Mouse (Mus musculus) hindbrain, postnatal 0 days (tissue): Measurements from ENCODE around the gene Slc35g3. TPM values are rescaled to one million over a fixed set of nuclear protein-coding genes. Genes with fewer than 3 reads are reported as not detected.
A peak's percentile ranks its signal among the peaks of the same experiment; 100 is the strongest.
"Not testable (repeated sequence)": the region's sequence is repeated elsewhere in the genome, so short reads cannot be mapped to it uniquely, and the experiment has no call there.

Experiments used
- ATAC-seq: fragments of 200-750 bp; cut with Nextera tagmentation; 2 replicates; pipeline ENCODE4 v1.8.0; 2017; ENCODE audit warnings: mild to moderate bottlenecking, moderate TSS enrichment, moderate library complexity
- DNase-seq: peaks from one replicate; pipeline ENCODE4 v3.0.0-alpha.2; 2015; ENCODE audit warnings: low spot score
- H3K27ac ChIP-seq: fragments of 300-500 bp; sonication (generic); 2 replicates; pipeline ENCODE4 v1.5.1; 2014; ENCODE audit warnings: mild to moderate bottlenecking
- H3K27me3 ChIP-seq: fragments of 300-500 bp; sonication (generic); 2 replicates; pipeline ENCODE4 v1.6.1; 2014; ENCODE audit warnings: low read length, mixed read lengths; ENCODE audit not compliant: insufficient read depth
- H3K36me3 ChIP-seq: fragments of 300-500 bp; sonication (generic); 2 replicates; pipeline ENCODE4 v1.6.1; 2014; ENCODE audit warnings: low read length, mixed read lengths; ENCODE audit not compliant: insufficient read depth
- H3K4me1 ChIP-seq: fragments of 300-500 bp; sonication (generic); 2 replicates; pipeline ENCODE4 v1.6.1; 2014; ENCODE audit warnings: antibody characterized with exemption, low read length, mixed read lengths; ENCODE audit not compliant: insufficient read depth
- H3K4me2 ChIP-seq: fragments of 300-500 bp; sonication (generic); 2 replicates; pipeline ENCODE4 v1.6.1; 2014; ENCODE audit warnings: low read depth, mild to moderate bottlenecking, low read length, moderate library complexity, mixed read lengths
- H3K4me3 ChIP-seq: fragments of 300-500 bp; sonication (generic); 2 replicates; pipeline ENCODE4 v1.5.1; 2014; ENCODE audit warnings: low read length
- H3K9ac ChIP-seq: fragments of 300-500 bp; sonication (generic); replicated peaks from 2 replicates; pipeline ENCODE4 v1.6.1; 2014; ENCODE audit warnings: mild to moderate bottlenecking, low read length, moderate library complexity, mixed read lengths
- H3K9me3 ChIP-seq: fragments of 300-500 bp; sonication (generic); 2 replicates; pipeline ENCODE4 v1.6.1; 2016; ENCODE audit warnings: low read length, mixed read lengths
- CTCF ChIP-seq: IDR thresholded peaks from 2 replicates; pipeline ENCODE4 v1.5.1; 2016; ENCODE audit warnings: antibody characterized with exemption, control low read depth, low read depth
- WGBS: fragments of 180-500 bp; shearing (Covaris S2); extraction: QIAGEN DNeasy Blood & Tissue Kit; methylation state at CpG from one replicate; pipeline ENCODE4 v1.1.7; 2014; 5-methylcytosine and 5-hydroxymethylcytosine counted together
- polyA plus RNA-seq: library from polyadenylated mRNA; unstranded; fragments of >200 nt; fragmentation: Nextera tagmentation; extraction: Ambion mirVana; gene quantifications from 2 replicates; pipeline ENCODE4 v1.2.1, GENCODE M21; 2015
- total RNA-seq: library from RNA; depleted of rRNA; stranded (reverse); fragments of >200 nt; gene quantifications from 2 replicates; pipeline ENCODE4 v1.2.3, GENCODE M21; 2014

Gene Slc35g3
- total and polyA plus RNA-seq, 2 experiments from 2014 or later, result 0.15 TPM; not detected in 1

GRCm38 (mm10) chr11:69758090-69758456 is 3.7 kb downstream of the Slc35g3 start:
- H3K36me3 ChIP-seq, result no peaks in the 10 kb centered on the region
- TF ChIP-seq CTCF, result no peak
- H3K9me3 ChIP-seq, result no peaks in the 10 kb centered on the region
- peak; percentile 86 for ATAC-seq
- peak overlapping the region; percentile 75 for H3K9ac ChIP-seq
- WGBS, result under 1% methylated on average over 25 of the region's 26 CpGs
- peak; percentile 98 for DNase-seq
- peak overlapping the region; percentile 50 for H3K4me3 ChIP-seq
- no peaks in the 10 kb centered on the region for H3K27me3 ChIP-seq
- H3K27ac ChIP-seq, result peak overlapping the region; percentile 99
- peak overlapping the region; percentile 80 for H3K4me2 ChIP-seq
- peaks cover 26% of the 10 kb centered on the region for H3K4me1 ChIP-seq

GRCm38 (mm10) chr11:69757303-69758089 is 4.3 kb downstream of the Slc35g3 start:
- H3K9ac ChIP-seq, result peak overlapping the region; percentile 75
- H3K27ac ChIP-seq, result peak overlapping the region; percentile 99
- H3K4me3 ChIP-seq, result peak overlapping the region; percentile 50
- no peaks in the 10 kb centered on the region for H3K27me3 ChIP-seq
- DNase-seq (no peak), ATAC-seq (no peak)
- 44% methylated on average over 9 of the region's 9 CpGs for WGBS
- TF ChIP-seq CTCF, result no peak
- peak overlapping the region; percentile 80 for H3K4me2 ChIP-seq
- H3K36me3 ChIP-seq, result no peaks in the 10 kb centered on the region
- no peaks in the 10 kb centered on the region for H3K9me3 ChIP-seq
- H3K4me1 ChIP-seq, result peaks cover 26% of the 10 kb centered on the region

GRCm38 (mm10) chr11:69754701-69755100 is 7.1 kb downstream of the Slc35g3 start:
- Histone ChIP-seq H3K9me3 (no peaks in the 10 kb centered on the region), H3K27ac (no peak overlapping the region), H3K4me1 (peaks cover 20% of the 10 kb centered on the region), H3K4me2 (peak overlapping the region; percentile 24; the same call in 1 of the 2 replicates), H3K27me3 (no peaks in the 10 kb centered on the region), H3K4me3 (no peak overlapping the region), H3K9ac (no peak overlapping the region), H3K36me3 (no peaks in the 10 kb centered on the region)
- TF ChIP-seq CTCF, result peak; percentile 75
- ATAC-seq, result no peak
- peak; percentile 88 for DNase-seq
- WGBS, result 54% methylated on average over 3 of the region's 3 CpGs

- peak overlapping the region; percentile 24; the same call in 1 of the 2 replicates for H3K4me2 ChIP-seq
- DNase-seq, result no peak
- H3K9ac ChIP-seq, result no peak overlapping the region
- no peak for ATAC-seq
- no peaks in the 10 kb centered on the region for H3K9me3 ChIP-seq
- no peaks in the 10 kb centered on the region for H3K36me3 ChIP-seq
- no peaks in the 10 kb centered on the region for H3K27me3 ChIP-seq
- H3K4me1 ChIP-seq, result peaks cover 16% of the 10 kb centered on the region; the same call in 1 of the 2 replicates
- H3K27ac ChIP-seq, result no peak overlapping the region
- 81% methylated on average over 5 of the region's 5 CpGs for WGBS
- TF ChIP-seq CTCF, result no peak
- H3K4me3 ChIP-seq, result no peak overlapping the region
Observed at GRCm38 (mm10) chr11:69754233-69754632, 7.5 kb downstream of the Slc35g3 start.

GRCm38 (mm10) chr11:69752686-69753085 is 9.1 kb downstream of the Slc35g3 start:
- Histone ChIP-seq H3K27me3 (no peaks in the 10 kb centered on the region), H3K36me3 (peaks cover 2% of the 10 kb centered on the region; the same call in 1 of the 2 replicates), H3K9ac (no peak overlapping the region), H3K9me3 (no peaks in the 10 kb centered on the region), H3K27ac (no peak overlapping the region), H3K4me1 (peaks cover 16% of the 10 kb centered on the region; the same call in 1 of the 2 replicates), H3K4me2 (no peak overlapping the region), H3K4me3 (no peak overlapping the region)
- TF ChIP-seq CTCF, result no peak
- DNase-seq, result no peak
- no peak for ATAC-seq

GRCm38 (mm10) chr11:69751635-69752034 is 10.1 kb downstream of the Slc35g3 start:
- no peak overlapping the region for H3K4me2 ChIP-seq
- ATAC-seq, result no peak
- 77% methylated on average over 3 of the region's 3 CpGs for WGBS
- H3K27ac ChIP-seq, result no peak overlapping the region
- H3K4me3 ChIP-seq, result no peak overlapping the region
- H3K36me3 ChIP-seq, result peaks cover 11% of the 10 kb centered on the region
- TF ChIP-seq CTCF, result no peak
- H3K4me1 ChIP-seq, result peaks cover 11% of the 10 kb centered on the region; the same call in 1 of the 2 replicates
- H3K9me3 ChIP-seq, result no peaks in the 10 kb centered on the region
- no peak overlapping the region for H3K9ac ChIP-seq
- H3K27me3 ChIP-seq, result no peaks in the 10 kb centered on the region
- no peak for DNase-seq

- not testable (repeated sequence) for H3K27ac ChIP-seq, ATAC-seq, H3K9ac ChIP-seq, H3K27me3 ChIP-seq, DNase-seq, H3K9me3 ChIP-seq, H3K4me3 ChIP-seq, H3K4me2 ChIP-seq, H3K4me1 ChIP-seq
- peak; percentile 9; the same call in 1 of the 2 replicates for TF ChIP-seq CTCF
- peaks cover 24% of the 10 kb centered on the region for H3K36me3 ChIP-seq
- WGBS, result 82% methylated on average over 2 of the region's 3 CpGs
Observed at GRCm38 (mm10) chr11:69731408-69731807, 30.4 kb downstream of the Slc35g3 start.
